Mouse (Mus musculus): ENCODE results near the gene Tex26.

Gene Tex26

GRCm38 (mm10) chr5:149439531-149440179 is at the start of gene Tex26:
Gene Tex26 (plus strand): TSS chr5:149439660.
- DNase-seq = peak; percentile 74 to 80

- peak; percentile 42 for DNase-seq
Measured at GRCm38 (mm10) chr5:149391574-149392375, 47.7 kb upstream of the Tex26 start.

GRCm38 (mm10) chr5:149392420-149392988 is 47.0 kb upstream of the Tex26 start:
- no peak for DNase-seq

GRCm38 (mm10) chr5:149401446-149401975 is 37.9 kb upstream of the Tex26 start:
- DNase-seq = no peak

GRCm38 (mm10) chr5:149402029-149402428 is 37.4 kb upstream of the Tex26 start:
- no peak for DNase-seq

- no peak for DNase-seq
Measured at GRCm38 (mm10) chr5:149403386-149403785, 36.1 kb upstream of the Tex26 start.

- no peak for DNase-seq
Measured at GRCm38 (mm10) chr5:149404710-149405109, 34.8 kb upstream of the Tex26 start.

- no peak for DNase-seq
Measured at GRCm38 (mm10) chr5:149406791-149407276, 32.6 kb upstream of the Tex26 start.

GRCm38 (mm10) chr5:149409502-149409901 is 30.0 kb upstream of the Tex26 start:
- no peak for DNase-seq

- peak; percentile 59 to 77 for DNase-seq
Measured at GRCm38 (mm10) chr5:149411509-149412193, 27.8 kb upstream of the Tex26 start, which contains the start of gene Medag. Gene Medag (plus strand): TSS chr5:149411749.

GRCm38 (mm10) chr5:149412194-149412575 is 27.3 kb upstream of the Tex26 start:
- DNase-seq = no peak

GRCm38 (mm10) chr5:149412671-149413070 is 26.8 kb upstream of the Tex26 start:
- no peak for DNase-seq

GRCm38 (mm10) chr5:149414369-149415167 is 24.9 kb upstream of the Tex26 start:
- DNase-seq = no peak

- DNase-seq = no peak
Measured at GRCm38 (mm10) chr5:149417381-149417780, 22.1 kb upstream of the Tex26 start.

- DNase-seq = no peak
Measured at GRCm38 (mm10) chr5:149426525-149426924, 12.9 kb upstream of the Tex26 start.

- no peak for DNase-seq
Measured at GRCm38 (mm10) chr5:149427277-149428060, 12.0 kb upstream of the Tex26 start.

GRCm38 (mm10) chr5:149428347-149428746 is 11.1 kb upstream of the Tex26 start:
- DNase-seq = peak; percentile 27 to 40

- DNase-seq = peak; percentile 77 to 87
Measured at GRCm38 (mm10) chr5:149428810-149429255, 10.6 kb upstream of the Tex26 start.

- DNase-seq = no peak
Measured at GRCm38 (mm10) chr5:149429541-149429940, 9.9 kb upstream of the Tex26 start.

- no peak for DNase-seq
Measured at GRCm38 (mm10) chr5:149430943-149431342, 8.5 kb upstream of the Tex26 start.

- peak; percentile 69 to 75 for DNase-seq
Measured at GRCm38 (mm10) chr5:149433618-149434017, 5.8 kb upstream of the Tex26 start.
